Mouse (Mus musculus) left cerebral cortex, adult 11 months (tissue): ENCODE results near the gene Gpm6a.

Experiments
- DNase-seq: peaks from one replicate; pipeline ENCODE4 v3.0.0; 2022; ENCODE audit warnings: low spot score

Gene Gpm6a

GRCm38 (mm10) chr8:54954741-54955455 lies at the start of gene Gpm6a:
Gpm6a (plus strand) TSS chr8:54954843.
- DNase-seq, result peak; percentile 54

- no peak for DNase-seq
These were observed 41.8 kb upstream of the Gpm6a start for GRCm38 (mm10) chr8:54912891-54913290.

GRCm38 (mm10) chr8:54917710-54918109 lies 36.9 kb upstream of the Gpm6a start:
- DNase-seq, result no peak

GRCm38 (mm10) chr8:54922160-54922855 lies 32.3 kb upstream of the Gpm6a start:
- DNase-seq, result no peak

DNA sequence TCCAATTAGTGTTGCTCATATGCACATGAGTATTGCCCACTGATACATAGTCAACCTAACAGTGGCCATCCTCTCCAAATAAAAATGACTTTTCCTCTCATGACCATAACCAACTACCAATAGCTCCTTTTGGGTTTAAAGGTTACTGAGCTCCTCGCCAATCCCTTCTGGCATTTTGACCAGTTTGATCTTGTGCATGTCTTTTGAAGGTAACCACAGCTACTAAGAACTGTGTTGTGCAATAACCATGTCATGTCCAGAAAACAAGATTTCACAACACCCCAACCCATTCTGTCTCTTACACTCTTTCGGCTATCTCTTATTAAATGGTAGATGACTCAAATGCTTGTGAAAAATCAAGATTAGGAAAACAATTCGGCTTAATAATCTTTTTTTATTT lies 29.7 kb upstream of the Gpm6a start:
- DNase-seq, result no peak

DNA sequence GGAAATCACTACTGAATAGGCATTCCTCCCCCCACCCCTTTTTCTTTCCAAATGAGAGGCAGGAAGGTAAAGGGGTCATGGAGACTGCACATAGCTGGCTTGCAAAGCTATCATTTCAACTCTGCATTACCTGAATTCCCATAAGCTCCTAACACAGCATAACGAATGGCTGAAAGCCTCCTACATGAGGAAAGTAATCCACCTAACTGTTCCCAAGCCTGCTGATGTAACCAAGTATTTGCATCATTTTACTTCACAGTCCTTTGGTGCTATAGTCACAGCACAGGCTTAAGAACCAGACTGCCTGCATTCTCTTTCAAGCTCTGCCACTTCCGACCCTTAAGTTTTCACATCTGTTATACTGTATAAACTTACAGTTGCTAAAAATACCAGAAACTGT lies 22.3 kb upstream of the Gpm6a start:
- DNase-seq, result no peak

DNA sequence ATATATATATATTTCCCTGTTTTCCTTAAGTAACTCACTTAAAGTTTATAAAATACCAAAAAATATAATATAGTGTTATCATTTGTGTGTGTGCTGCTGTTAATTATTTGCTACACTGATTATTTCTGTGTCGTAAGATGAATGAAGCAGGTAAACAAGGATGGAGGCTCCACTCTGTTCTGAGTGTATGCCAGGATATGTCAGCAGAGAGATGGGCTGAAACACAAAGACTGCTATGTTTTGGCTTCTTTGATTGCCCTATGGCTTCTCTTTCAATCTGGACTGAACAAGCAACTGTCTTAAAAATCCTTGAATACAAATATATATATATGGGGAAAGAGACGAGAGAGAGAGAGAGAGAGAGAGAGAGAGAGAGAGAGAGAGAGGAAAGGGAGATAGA lies 1.3 kb upstream of the Gpm6a start:
- no peak for DNase-seq

- DNase-seq, result no peak
These were observed 613 bp upstream of the Gpm6a start for GRCm38 (mm10) chr8:54954030-54954429.

DNA sequence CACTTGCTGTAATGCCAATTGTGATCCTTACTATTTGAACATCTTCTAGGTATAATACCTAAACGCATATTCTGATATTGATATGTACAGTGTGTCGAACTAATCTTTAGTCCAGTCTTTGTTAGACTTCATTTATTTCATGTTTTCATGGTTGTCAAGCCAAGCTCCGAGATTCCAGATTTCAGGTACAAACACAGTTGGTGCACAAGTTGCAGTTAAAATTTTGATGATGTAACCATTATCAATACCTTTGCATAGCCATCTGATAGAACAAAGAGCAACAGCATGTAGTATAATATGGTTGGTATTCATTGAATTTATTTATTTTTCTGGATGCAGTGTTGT lies 785 bp downstream of the Gpm6a start:
- DNase-seq, result no peak

- no peak for DNase-seq
These were observed 1.4 kb downstream of the Gpm6a start for GRCm38 (mm10) chr8:54955935-54956573.

DNA sequence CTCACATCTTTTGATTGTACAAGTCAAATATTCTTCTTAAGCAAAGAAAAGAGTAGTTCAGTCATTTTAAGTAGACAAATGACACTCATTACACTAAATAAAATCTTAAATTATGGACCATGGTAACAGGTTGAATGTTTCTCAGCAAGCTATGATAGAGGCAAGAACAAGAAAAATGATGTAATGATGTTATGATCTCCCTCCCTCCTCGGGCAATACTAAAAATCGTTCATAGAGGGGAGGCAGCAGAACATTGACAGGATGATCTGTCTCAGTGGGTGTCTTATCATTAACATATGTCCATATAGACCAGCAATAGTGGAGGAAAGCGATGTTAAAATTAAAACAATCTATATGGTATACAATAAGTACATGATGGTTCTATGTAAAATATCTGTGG lies 2.1 kb downstream of the Gpm6a start:
- no peak for DNase-seq

DNA sequence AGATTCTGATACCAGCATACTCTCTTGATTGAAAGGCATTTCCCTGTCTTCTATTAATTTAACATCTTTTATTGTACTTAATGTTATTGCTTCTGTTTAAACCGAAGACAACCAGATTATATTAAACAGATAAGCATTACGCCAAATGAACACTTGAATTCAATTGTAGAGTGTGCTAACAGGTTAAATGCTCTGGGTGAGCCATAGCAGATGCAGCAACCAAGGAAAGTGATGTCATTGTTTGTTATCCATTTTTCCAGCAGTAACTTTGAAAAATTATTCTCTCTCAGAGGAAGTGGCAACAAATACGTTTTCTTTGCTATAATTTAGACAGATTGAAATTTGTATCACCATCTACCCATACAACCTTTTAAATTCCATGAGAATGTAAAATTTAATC lies 2.9 kb downstream of the Gpm6a start:
- DNase-seq, result no peak

DNA sequence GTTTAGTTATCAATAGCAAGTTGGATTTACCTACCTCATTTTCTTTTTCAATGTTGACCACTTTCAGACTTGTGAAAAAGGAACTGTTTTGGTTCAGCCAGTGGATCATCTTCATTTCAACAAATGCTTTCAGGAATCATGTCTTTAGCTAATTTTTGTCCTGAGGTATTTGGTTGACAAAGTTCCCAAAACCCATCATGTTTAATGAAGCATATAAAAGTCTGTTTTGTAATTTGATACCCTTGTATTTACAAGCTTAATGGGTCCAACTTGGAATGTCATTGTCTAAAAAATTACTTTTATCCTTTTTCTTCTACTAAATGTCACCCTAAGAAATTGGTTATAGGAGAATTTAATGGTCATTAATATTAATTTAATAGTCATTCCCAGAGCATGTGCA lies 6.9 kb downstream of the Gpm6a start:
- DNase-seq, result no peak

- no peak for DNase-seq
These were observed 20.4 kb downstream of the Gpm6a start for GRCm38 (mm10) chr8:54975020-54975419.

GRCm38 (mm10) chr8:54975506-54975905 lies 20.9 kb downstream of the Gpm6a start:
- no peak for DNase-seq

DNA sequence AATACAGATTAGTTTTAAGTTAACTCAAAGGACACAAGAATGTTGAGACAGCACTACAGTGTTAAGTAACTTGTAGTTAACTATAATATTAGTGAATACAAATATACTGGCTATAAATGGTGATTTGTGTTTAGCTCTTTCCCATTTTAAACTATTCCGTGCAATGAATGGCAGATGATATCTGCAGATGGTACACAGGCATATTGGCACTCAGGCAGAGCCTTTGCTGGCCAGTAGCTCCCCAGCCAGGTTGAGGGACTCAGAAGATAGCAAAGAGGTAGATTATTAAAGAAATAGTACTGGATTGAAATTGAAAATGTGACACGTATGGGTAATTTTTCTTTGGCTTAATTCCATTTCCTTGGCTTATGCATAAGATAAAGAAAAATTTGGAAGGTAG lies 21.3 kb downstream of the Gpm6a start:
- DNase-seq, result no peak

- no peak for DNase-seq
These were observed 22.0 kb downstream of the Gpm6a start for GRCm38 (mm10) chr8:54976663-54977062.

- no peak for DNase-seq
These were observed 32.1 kb downstream of the Gpm6a start for GRCm38 (mm10) chr8:54986791-54987190.

- DNase-seq, result no peak
These were observed 34.5 kb downstream of the Gpm6a start for GRCm38 (mm10) chr8:54989093-54989492.

- DNase-seq, result no peak
These were observed 37.4 kb downstream of the Gpm6a start for GRCm38 (mm10) chr8:54991840-54992609.

- no peak for DNase-seq
These were observed 41.0 kb downstream of the Gpm6a start for GRCm38 (mm10) chr8:54995662-54996061.

GRCm38 (mm10) chr8:55002398-55002797 lies 47.8 kb downstream of the Gpm6a start:
- DNase-seq, result no peak

GRCm38 (mm10) chr8:55002946-55003345 lies 48.3 kb downstream of the Gpm6a start:
- no peak for DNase-seq
